Mouse (Mus musculus) liver, embryonic 16.5 days (tissue): ENCODE measurements at regions not wholly inside any gene's neighbourhood (a gene's known extent, or its start where the extent isn't known, plus 50 kb on each side); places are given as distances from the start of the nearest gene placed in this dataset.

ENCODE experiments used
- ATAC-seq: fragments of 200-750 bp; cut with Nextera tagmentation; 2 replicates; pipeline ENCODE4 v1.8.0; 2017; ENCODE audit warnings: low read depth, mild to moderate bottlenecking, moderate number of reproducible peaks, moderate library complexity
- H3K27ac ChIP-seq: fragments of 300-500 bp; sonication (generic); 2 replicates; pipeline ENCODE4 v1.5.1; 2014; ENCODE audit warnings: mild to moderate bottlenecking, low read length
- H3K27me3 ChIP-seq: fragments of 300-500 bp; sonication (generic); 2 replicates; pipeline ENCODE4 v1.6.1; 2014; ENCODE audit warnings: low read depth, low read length, mixed read lengths; ENCODE audit not compliant: control insufficient read depth, insufficient read depth
- H3K36me3 ChIP-seq: fragments of 300-500 bp; sonication (generic); 2 replicates; pipeline ENCODE4 v1.6.1; 2014; ENCODE audit warnings: mild to moderate bottlenecking; ENCODE audit not compliant: control insufficient read depth, insufficient read depth
- H3K4me1 ChIP-seq: fragments of 300-500 bp; sonication (generic); 2 replicates; pipeline ENCODE4 v1.6.1; 2014; ENCODE audit warnings: low read depth, low read length, mixed read lengths; ENCODE audit not compliant: control insufficient read depth
- H3K4me2 ChIP-seq: fragments of 300-500 bp; sonication (generic); 2 replicates; pipeline ENCODE4 v1.6.1; 2014; ENCODE audit warnings: low read depth, low read length, mixed read lengths
- H3K4me3 ChIP-seq: fragments of 300-500 bp; sonication (generic); 2 replicates; pipeline ENCODE4 v1.5.1; 2014; ENCODE audit warnings: low read depth, mild to moderate bottlenecking, low read length
- H3K9ac ChIP-seq: fragments of 300-500 bp; sonication (generic); 2 replicates; pipeline ENCODE4 v1.6.1; 2014; ENCODE audit warnings: low read depth, low read length
- H3K9me3 ChIP-seq: fragments of 300-500 bp; sonication (generic); replicated peaks from 2 replicates; pipeline ENCODE4 v1.6.1; 2016; ENCODE audit warnings: low read length; ENCODE audit not compliant: control insufficient read depth
- WGBS: fragments of 180-500 bp; shearing (Covaris S2); extraction: QIAGEN DNeasy Blood & Tissue Kit; methylation state at CpG from one replicate; pipeline ENCODE4 v1.1.7; 2014; ENCODE audit not compliant: insufficient replicate concordance; 5-methylcytosine and 5-hydroxymethylcytosine counted together

DNA sequence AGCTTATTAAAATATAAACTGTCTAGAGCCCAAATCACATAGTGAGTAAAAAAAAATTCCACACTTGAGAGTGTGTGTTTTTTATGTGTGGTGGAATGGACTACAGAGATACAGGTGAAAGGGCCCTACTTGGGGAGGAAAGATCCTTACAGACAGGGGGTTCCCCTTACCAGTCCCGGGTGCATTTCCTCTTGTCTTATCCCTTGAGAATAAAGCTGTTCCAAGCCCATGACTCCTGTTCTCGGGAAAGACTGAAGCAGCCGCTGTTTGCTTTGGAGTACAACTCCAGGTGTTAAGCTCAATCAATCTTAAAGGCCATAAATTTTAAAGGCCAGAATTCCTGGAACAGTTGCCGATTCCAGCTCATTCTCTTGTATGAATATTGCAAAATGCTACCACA, 108.4 kb downstream of the Magee1 start:
- H3K9ac ChIP-seq = no peak overlapping the region
- WGBS = 72% methylated on average over 4 of the region's 4 CpGs
- H3K27me3 ChIP-seq = no peaks in the 10 kb centered on the region; the same call in 1 of the 2 replicates
- no peak for ATAC-seq
- H3K4me2 ChIP-seq = no peak overlapping the region
- H3K27ac ChIP-seq = no peak overlapping the region
- no peaks in the 10 kb centered on the region for H3K36me3 ChIP-seq
- H3K9me3 ChIP-seq = no peaks in the 10 kb centered on the region
- no peak overlapping the region for H3K4me3 ChIP-seq
- no peaks in the 10 kb centered on the region for H3K4me1 ChIP-seq

DNA sequence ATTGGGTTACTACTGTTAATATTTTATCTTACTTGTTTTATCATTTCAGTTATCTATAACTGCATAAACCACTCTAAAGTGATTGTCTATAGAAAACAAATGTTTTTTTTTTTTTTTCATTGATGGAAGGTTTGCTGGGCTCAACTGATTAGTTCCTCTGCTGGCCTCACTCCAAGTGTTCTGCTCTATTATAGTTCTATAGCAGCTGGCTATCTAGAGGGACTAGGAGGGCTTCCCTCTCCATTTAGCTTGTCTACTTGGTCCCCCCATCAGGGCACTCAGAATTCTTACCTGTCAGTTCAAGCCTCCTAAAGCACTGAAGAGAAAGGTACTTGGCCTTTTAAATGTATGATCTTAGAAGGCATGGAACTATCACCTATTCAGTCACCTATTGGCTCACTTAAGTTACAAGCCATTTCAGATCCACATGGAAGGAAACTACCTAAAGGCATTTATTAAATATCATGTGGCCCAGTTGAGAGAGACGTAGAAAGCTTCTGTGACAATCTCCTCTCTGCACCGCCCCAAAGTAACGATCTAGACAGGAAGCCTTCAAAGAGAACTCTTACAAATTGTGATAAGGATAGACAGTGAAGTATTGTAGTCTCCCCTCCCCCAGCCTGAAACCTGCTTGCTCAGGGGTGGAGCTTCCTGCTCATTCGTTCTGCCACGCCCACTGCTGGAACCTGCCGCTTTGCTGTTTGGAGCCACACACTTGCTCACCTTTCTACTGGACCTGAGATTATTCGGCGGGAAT, 117.0 kb downstream of the Magee1 start:
- no peak overlapping the region for H3K27ac ChIP-seq
- 0 out of 2 replicates have a peak overlapping the region, but pooled peaks have one; percentile 13 for H3K4me2 ChIP-seq
- no peak overlapping the region for H3K4me3 ChIP-seq
- H3K9ac ChIP-seq = no peak overlapping the region
- whole genome bisulfite sequencing = 26% methylated on average over 8 of the region's 8 CpGs
- H3K9me3 ChIP-seq = no peaks in the 10 kb centered on the region
- ATAC-seq = peak; percentile 50
- H3K36me3 ChIP-seq = no peaks in the 10 kb centered on the region
- no peaks in the 10 kb centered on the region; the same call in 1 of the 2 replicates for H3K27me3 ChIP-seq
- no peaks in the 10 kb centered on the region for H3K4me1 ChIP-seq
